Mouse (Mus musculus): ENCODE data around the gene Zfp771.

The Zfp771 gene

GRCm38 (mm10) chr7:127253821-127254769 lies 10.0 kb downstream of the Zfp771 start:
- in situ Hi-C loops (cut with MboI) = no loop called here

GRCm38 (mm10) chr7:127255008-127255407 lies 10.9 kb downstream of the Zfp771 start:
- in situ Hi-C loops (cut with MboI) = no loop called here

GRCm38 (mm10) chr7:127255965-127256364 lies 11.9 kb downstream of the Zfp771 start:
- in situ Hi-C loops (cut with MboI) = no loop called here

GRCm38 (mm10) chr7:127256518-127256917 lies 12.4 kb downstream of the Zfp771 start:
- in situ Hi-C loops (cut with MboI) = no loop called here

- in situ Hi-C loops (cut with MboI) = no loop called here
Observed at GRCm38 (mm10) chr7:127259186-127259905, 15.3 kb downstream of the Zfp771 start.

GRCm38 (mm10) chr7:127260309-127261111 lies 16.4 kb downstream of the Zfp771 start, which contains the start of gene Dctpp1:
TSS of gene Dctpp1 (minus strand) at chr7:127260709.
- in situ Hi-C loops (cut with MboI) = no loop called here

- in situ Hi-C loops (cut with MboI) = no loop called here
Observed at GRCm38 (mm10) chr7:127262218-127262961, 18.3 kb downstream of the Zfp771 start.

- in situ Hi-C loops (cut with MboI) = no loop called here
Observed at GRCm38 (mm10) chr7:127263526-127263925, 19.5 kb downstream of the Zfp771 start.

GRCm38 (mm10) chr7:127270256-127270655 lies 26.2 kb downstream of the Zfp771 start:
- in situ Hi-C loops (cut with MboI) = no loop called here

GRCm38 (mm10) chr7:127270666-127271065 lies 26.6 kb downstream of the Zfp771 start:
- in situ Hi-C loops (cut with MboI) = no loop called here

- in situ Hi-C loops (cut with MboI) = no loop called here
Observed at GRCm38 (mm10) chr7:127271093-127271492, 27.0 kb downstream of the Zfp771 start.

GRCm38 (mm10) chr7:127272566-127272965 lies 28.5 kb downstream of the Zfp771 start:
- in situ Hi-C loops (cut with MboI) = no loop called here

- in situ Hi-C loops (cut with MboI) = no loop called here
Observed at GRCm38 (mm10) chr7:127273118-127273923, 29.2 kb downstream of the Zfp771 start.

GRCm38 (mm10) chr7:127273925-127274789 lies 30.1 kb downstream of the Zfp771 start, which contains the start of gene Sephs2:
TSS of gene Sephs2 (minus strand) at chr7:127274055.
- in situ Hi-C loops (cut with MboI) = no loop called here

- in situ Hi-C loops (cut with MboI) = no loop called here
Observed at GRCm38 (mm10) chr7:127276519-127276961, 32.5 kb downstream of the Zfp771 start.

GRCm38 (mm10) chr7:127278311-127278710 lies 34.2 kb downstream of the Zfp771 start:
- in situ Hi-C loops (cut with MboI) = no loop called here

- in situ Hi-C loops (cut with MboI) = no loop called here
Observed at GRCm38 (mm10) chr7:127280092-127280491, 36.0 kb downstream of the Zfp771 start.

GRCm38 (mm10) chr7:127281114-127281513 lies 37.0 kb downstream of the Zfp771 start:
- in situ Hi-C loops (cut with MboI) = no loop called here

GRCm38 (mm10) chr7:127282190-127282589 lies 38.1 kb downstream of the Zfp771 start:
- in situ Hi-C loops (cut with MboI) = no loop called here

Measured in mature B cell (primary cell).